Mouse (Mus musculus) ovary, adult 10 weeks (tissue): ENCODE measurements around the gene Usp13. TPM values are rescaled to one million over a fixed set of nuclear protein-coding genes. Genes with fewer than 3 reads are reported as not detected.

Experiments
- polyA plus RNA-seq: library from polyadenylated mRNA; stranded (reverse); fragments of 350-450 nt; fragmentation: Illumina TruSeq; extraction: RNeasy Lipid Tissue Mini Kit (QIAGEN cat#74804); gene quantifications from one replicate; pipeline ENCODE4 v1.2.3, GENCODE M21; 2014

Usp13 gene
- 2.1 TPM for polyA plus RNA-seq

DNA sequence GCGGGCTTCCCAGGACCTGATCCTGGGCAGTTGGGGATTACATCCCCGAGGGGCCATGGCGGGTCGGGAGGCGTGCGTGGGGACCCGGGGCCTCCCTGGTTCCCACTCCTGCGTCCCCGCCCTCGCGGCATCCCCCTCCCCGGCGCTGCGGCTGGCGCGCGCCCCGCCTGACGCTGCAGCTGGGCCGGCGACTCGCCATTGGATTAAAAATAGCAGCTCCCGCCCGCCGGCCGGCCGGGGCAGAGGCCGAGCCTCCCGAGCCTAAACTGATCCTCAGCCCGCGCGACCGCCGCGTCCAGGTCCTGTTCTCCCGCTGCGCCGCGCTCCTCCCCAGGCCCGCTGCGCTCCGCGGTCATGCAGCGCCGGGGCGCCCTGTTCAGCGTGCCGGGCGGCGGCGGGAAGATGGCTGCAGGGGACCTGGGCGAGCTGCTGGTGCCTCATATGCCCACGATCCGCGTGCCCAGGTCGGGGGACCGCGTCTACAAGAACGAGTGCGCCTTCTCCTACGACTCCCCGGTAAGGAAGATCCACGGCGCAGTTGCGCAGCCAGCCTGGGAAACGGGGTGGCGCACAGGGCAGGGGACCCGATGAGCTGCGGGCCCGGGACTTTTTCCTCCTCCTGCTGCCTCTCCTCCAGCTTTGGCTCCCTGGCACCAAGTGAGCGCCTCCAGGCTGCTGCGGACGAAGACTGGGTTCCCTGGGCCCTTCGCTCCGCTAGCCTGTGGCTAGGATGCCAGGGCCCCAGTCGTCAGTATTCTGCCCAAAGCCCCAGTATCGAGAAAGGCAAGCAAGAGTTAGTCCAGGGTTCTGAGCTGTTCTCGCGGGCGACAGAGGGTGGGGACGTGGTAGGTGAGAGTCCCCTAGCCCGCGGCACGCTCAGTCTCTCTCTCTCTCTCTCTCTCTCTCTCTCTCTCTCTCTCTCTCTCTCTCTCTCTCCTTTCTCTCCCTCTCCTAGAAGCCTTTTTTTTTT lies at the start of gene Usp13:
TSS of gene Usp13 (plus strand) at position 190 of the 970 bp plus-strand sequence.

Other genes starting within 250 kb of the Usp13 start
- gene Gnb4, start 201.0 kb upstream of the Usp13 start, polyA plus RNA-seq, result 48.2 TPM
- 54.7 TPM for gene Actl6a, start 111.2 kb upstream of the Usp13 start, polyA plus RNA-seq
- 315 TPM for gene Ndufb5, start 80.6 kb upstream of the Usp13 start, polyA plus RNA-seq
- gene Mrpl47, start 79.9 kb upstream of the Usp13 start, polyA plus RNA-seq, result 45.9 TPM